Mouse (Mus musculus): ENCODE measurements around the gene Fes.
A peak's percentile ranks its signal among the peaks of the same experiment; 100 is the strongest.

Fes gene

DNA sequence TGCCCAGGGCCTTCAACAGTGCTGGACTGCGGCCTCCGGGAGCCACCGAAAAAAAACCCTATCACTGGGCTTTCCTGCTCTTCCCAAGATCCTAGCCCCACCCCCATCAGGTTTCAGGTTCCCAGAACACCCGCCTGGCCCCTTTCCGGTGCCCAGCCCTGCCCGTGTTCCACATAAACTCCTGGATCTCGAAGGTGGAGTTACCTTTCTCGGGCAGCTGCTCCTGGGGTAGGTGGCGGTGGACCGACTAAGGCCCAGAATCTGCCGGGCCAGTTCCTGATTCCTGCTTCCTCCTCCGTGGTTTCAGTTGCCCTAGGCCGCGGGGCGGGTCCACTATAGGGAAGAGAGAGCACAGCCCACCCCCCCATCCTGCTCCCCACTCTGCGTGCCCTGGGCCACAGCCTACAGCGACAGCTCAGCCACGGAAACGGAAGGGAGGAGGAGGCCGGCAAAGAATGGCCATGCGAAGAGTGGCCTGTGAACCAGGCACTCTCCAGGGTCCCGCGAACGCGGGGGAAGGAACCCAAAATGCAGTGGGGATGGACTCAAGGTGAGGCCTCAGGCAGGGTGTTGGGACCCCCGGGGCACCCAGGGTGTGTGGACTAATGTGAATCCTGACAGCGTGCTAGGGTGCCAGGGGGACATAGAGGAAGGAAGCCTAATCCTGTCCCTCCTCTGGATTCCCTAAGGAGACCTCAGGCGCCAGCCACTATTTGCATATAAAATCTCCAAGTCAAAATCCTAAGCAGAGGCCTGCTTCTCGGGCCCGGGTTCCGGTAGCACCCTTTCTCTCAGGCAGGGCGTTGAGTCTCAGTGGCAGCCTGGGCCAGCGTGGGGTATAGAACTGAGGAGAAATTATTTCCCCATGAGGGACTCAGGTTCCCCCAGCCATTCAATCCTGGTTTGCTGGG is at the start of gene Fes:
TSS of gene Fes (minus strand) at position 314 of the 911 bp plus-strand sequence.
- peak; percentile 48 for DNase-seq (ENCODE audit: low read depth, low spot score)

DNA sequence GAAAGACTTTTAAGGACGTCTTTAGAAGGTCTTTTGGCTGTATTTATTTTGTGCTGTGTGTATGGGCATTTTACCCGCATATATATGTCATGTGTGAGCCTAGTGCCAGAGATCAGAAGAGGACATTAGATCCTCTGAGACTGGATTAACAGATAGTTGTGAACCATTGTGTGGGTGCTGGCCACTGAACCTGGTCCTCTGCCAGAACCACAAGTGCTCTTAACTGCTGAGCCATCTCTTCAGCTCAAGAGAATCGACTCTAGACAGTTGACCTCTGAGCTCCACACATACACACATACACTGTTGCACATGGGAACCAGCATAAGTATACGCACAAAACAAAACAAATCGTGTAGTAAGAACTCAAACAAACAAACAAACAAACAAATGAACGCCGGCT is 48.8 kb upstream of the Fes start:
- no peak for DNase-seq (ENCODE audit: low read depth, low spot score)

DNA sequence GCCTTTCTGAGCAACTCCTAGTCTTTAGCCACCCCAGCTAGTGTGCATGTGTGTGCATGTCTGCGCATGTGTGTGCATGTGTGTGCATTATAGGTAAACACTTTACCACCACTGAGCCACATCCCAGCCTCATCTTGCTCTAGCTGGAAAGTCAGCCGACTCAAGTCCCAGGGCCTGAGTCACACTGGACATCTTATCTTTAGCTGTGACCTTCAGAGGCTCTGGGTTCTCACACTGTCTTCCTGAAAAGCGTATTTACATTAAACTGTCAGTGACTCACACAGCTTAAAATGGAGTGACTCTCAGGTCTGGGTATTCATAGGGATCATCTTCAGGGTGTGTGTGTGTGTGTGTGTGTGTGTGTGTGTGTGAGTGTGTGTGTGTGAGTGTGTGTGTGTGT is 47.8 kb upstream of the Fes start:
- DNase-seq (ENCODE audit: low read depth, low spot score), result no peak

DNA sequence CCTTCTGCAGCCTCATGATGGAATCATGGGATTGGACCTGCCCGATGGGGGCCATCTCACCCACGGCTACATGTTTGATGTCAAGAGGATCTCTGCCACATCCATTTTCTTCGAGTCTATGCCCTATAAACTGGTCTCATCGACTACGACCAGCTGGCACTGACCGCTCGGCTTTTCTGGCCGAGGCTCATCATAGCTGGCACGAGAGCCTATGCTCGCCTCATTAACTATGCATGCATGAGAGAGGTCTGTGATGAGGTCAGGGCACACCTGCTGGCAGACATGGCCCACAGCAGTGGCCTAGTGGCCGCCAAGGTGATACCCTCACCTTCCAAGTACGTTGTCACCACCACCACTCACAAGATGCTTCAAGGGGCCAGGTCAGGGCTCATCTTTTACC is 41.9 kb upstream of the Fes start:
- no peak for DNase-seq (ENCODE audit: low read depth, low spot score)

DNA sequence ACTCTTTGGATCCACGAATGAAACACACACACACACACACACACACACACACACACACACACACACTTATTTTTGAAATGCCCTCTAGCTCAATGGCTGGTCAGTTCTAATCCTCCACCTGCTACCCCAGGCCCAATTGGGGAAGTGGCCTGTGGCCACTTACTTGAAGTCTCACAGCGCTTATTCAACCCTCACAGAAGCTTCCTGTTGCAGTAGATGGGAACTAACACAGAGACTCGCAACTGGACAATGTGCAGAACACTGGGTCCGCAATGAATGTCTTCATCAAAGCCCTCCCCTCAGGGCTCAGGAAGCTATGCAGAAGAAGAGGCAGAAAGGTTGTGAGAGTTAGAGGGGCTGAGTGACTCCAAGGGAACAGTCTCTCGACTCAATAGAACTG is 40.0 kb upstream of the Fes start:
- DNase-seq (ENCODE audit: low read depth, low spot score), result no peak

DNA sequence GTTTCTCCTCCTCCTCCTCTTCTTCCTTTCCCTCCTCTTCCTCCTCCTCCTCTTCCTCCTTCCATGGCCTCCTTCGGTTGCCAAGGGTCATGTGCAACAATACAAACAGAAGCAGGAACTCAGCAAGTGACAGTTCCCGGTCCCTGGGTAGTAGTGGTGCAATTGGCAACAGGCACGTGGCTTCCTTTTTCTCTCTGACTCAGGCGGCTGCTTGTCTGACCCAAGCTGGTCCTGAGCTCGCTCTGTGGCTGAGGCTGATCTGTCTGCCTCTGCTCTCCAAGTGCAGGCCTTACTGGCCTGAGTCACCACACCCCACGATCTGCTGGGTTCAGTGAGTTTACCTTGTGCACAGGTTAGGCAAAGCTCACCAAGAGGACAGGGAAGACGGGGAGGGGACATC is 38.6 kb upstream of the Fes start:
- no peak for DNase-seq (ENCODE audit: low read depth, low spot score)

DNA sequence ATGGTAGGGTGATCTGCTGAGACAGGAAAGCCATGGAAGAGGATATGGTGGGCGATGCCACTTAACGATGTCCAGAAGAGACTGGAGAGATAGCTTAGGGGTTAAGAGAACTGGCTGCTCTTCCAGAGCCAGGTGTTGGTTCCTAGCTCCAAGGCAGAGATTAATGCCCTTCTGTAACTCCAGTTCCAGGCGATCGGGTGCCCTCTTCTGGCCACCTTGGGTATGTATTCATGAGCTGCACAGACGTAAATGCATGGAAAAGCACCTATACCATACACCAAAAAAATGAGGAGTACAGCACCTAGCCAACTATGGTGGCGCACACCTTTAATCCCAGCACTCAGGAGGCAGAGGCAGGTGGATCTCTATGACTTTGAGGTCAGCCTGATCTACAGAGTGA is 37.0 kb upstream of the Fes start:
- no peak for DNase-seq (ENCODE audit: low read depth, low spot score)

DNA sequence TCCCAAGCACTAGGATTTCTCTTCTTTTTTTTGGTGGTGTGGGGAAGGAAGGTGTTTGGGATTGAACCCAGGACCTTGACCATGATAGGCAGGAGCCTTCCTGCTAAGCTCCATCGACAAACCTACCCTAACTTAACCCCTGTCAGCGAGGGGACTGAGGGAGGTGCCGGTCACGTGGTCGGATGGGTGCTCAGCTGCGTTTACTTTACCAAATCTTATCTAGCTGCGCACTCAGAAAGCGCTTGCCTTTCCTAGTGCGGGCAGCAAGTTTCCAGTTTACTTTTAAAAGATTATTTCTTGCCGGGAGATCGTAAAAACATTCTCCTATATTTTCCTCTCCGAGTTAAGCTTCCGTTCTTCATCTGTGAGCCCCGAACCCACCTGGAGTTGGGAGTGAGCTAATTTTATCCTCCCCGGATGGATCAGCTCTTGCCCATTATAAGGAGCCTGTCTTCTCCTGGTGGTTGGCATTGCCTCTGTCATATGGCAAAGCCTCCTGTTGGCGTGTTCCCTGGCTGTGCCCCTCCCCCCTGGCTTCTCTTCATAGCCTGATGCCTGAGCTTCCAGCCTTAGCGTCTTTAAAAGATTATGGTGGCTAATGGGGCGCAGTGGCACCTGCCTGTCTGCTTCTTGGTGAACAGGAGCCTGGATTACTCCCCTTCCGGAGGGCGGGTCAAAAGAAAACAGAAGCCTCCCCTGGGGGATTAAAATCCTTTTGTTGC is 35.2 kb upstream of the Fes start:
- no peak for DNase-seq (ENCODE audit: low read depth, low spot score)

DNA sequence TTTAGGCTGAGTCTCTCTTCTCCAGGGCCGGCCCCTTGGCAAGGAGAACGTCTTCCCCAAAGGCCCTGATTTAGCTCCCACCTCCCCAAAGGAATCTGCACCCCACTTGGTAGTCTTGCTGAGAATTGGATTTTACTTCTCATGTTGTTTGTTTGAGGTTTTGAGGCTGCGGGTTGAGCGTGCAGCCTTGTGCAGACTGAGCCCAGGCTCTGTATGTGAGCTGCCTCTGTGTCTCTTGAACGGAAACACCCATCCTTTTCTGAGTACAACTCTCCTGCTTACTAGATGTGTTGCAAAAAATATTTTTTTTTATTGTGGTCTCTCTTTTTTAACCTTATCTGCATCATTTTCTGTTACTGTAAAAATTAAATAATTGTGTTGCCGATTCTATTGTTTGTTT is 33.8 kb upstream of the Fes start:
- DNase-seq (ENCODE audit: low read depth, low spot score), result no peak

DNA sequence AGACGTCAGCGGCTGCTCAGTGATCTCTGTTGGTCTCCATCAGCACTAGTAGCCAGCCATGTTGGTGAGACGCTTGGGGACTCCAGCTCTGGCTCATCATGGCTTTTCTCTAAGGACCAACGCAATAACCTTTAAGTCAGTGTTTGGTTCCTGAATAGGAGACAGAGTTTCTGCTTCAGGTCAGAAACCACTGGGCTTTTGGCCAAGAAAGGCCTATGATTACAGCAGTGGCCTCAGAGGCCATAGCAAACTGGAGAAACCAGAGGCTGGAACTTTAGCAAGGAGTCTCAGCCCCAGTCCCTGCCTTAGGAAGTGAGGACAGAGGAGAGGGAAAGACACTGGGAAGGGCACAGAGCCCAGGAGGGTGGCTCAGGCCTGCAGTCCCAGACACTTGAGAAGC is 32.8 kb upstream of the Fes start:
- DNase-seq (ENCODE audit: low read depth, low spot score), result no peak

DNA sequence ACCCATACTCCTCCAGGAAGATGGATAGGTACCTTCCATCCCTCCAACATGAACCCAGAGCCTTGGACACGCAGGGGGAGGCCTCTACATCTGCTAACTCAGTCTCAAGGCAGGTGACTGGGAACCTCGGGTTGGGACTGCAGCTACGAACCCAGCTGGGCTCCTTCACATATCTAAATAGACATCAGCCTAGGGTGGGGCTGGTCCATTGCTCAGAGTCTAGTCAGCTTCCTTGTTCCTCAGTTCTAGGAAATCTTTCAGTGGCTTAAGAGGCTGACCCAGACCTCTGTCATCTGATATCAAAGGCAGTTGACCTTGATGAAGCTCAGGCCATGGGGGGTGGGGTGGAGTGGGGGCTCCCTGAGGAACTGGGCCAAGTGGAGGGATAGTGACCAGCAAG is 31.5 kb upstream of the Fes start:
- DNase-seq (ENCODE audit: low read depth, low spot score), result no peak

DNA sequence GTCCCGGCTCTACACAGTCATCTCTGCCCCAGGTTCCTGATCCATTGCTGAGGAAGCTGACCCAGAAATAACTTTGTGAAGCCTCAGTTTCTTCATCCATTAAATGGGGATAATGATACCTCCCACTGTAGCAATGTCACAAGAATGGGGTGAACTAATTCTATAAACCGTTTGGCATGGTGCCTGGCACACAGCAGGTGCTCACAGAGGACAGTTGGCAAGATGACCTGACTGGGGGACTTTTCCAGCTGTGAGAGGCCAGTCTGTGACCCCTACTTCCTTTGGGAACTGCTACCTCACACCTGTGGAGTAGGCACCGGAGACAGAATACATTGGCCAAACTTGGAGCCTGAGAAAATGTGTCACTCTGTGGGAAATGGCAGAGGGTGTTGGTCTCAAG is 30.3 kb upstream of the Fes start:
- DNase-seq (ENCODE audit: low read depth, low spot score), result no peak

DNA sequence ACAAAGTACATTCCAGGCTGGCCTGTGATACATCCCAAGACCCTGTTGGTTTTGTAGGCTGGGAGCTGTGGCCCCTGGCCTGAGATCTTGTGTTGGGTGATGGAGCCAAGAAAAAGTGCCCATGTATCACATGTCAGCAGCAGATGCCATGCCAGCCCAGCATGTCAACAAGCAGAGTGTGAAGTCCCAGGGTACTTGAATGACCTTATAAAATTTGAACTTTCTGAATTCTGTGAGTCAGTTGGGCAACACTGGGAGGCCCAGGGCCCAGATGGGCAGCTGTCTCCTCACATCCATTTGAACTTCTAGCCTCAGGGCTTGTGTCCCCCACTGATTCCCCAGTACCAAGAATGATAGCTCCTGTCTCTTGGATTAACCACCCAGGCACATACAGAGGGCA is 29.9 kb upstream of the Fes start:
- no peak for DNase-seq (ENCODE audit: low read depth, low spot score)

DNA sequence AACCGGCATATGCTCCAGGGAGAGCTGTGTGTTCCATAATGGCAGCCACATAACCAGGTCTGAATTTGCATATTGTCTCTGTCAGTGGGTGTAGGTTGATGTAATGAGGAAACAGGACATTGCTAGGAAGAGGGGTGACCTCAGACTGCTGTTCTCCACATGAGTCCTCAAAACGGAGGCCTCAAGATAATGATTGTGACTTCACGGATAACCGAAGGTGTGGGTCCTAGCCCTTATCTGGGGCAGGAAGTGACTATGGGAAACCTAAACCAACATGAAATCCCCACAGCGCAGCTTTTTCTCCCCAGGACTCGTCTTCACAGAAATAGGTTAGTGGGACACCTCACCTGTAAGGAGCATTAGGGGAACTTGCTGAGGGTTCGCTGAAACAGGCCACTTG is 29.2 kb upstream of the Fes start:
- no peak for DNase-seq (ENCODE audit: low read depth, low spot score)

DNA sequence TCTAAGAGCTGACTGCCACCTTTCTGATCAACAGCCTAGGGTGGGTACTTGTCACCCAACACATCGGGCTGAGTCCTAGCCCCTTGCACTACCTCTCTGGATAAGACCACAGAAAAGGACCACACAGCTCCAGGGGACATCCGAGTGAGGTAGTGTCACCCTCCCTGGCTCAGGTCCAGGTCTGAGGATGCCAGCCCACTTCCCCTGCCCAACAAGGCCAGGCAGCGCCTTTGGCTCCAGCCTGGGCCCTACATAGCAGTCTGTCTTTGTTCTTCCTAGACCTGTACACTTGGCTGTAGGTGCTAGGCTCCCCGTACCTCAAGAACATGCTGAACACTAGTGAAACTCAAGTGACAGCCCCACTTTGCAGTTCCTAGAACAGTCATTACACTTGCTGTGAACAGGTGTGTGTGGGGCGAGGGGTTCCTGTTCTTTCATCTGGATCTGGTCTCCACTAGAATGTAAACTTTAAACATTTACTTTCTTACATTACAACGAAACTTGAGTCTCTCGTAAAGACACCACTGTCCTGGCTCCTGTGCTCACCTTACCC is 26.6 kb upstream of the Fes start:
- DNase-seq (ENCODE audit: low read depth, low spot score), result no peak

DNA sequence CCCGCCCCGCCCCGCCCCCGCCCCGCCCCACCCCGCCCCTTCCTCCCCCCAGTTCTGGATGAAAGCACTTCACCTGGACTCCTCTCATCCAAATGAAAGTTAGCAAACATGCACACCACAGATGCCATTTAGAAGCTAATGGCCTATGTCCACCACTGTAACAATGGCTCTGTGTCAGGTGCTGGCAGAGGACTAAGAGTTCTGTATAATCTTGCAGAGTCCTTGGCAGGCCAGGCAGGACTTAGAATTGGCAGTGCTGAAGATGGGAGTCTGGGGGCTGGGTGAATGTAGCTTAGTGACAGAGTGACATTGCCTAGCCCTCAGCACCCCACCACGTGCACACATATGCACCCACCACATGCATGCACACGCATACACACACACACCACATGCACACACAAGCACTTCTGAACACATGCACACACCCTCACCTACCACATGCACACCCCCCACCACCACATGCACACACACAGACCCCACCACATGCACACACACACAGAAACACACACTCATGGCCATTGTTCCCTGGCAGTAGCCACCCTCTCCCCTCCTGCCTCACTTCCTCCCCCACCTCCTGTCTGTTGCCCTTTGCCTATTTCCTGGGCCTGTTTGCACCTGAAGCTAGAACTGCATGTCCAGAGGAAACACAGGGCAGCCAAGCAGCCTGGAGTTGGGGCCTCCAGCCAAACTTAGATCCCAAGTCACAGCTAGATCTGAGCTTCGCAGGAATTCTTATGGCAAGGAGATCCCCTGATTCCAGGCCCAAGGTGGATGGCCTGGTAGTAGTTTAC is 26.0 kb upstream of the Fes start:
- DNase-seq (ENCODE audit: low read depth, low spot score), result no peak

DNA sequence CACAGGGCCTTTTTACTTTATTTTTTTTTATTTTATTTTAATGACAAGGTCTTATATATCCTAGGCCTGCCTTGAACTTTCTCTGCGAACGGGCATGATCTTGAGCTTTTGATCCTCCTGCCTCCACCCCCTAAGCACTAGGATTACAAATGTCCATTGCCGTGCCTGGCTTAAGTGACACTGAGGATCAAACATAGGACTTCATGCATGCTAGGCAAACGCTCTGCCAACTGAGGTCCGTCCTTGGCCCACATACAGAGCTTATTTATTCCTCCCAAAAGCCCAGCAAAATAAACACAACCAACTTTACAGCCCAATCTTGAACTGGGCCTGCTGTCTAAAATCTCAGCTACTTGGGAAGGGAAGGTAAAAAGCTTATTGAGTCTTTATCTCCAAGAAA is 25.0 kb upstream of the Fes start:
- DNase-seq (ENCODE audit: low read depth, low spot score), result no peak

DNA sequence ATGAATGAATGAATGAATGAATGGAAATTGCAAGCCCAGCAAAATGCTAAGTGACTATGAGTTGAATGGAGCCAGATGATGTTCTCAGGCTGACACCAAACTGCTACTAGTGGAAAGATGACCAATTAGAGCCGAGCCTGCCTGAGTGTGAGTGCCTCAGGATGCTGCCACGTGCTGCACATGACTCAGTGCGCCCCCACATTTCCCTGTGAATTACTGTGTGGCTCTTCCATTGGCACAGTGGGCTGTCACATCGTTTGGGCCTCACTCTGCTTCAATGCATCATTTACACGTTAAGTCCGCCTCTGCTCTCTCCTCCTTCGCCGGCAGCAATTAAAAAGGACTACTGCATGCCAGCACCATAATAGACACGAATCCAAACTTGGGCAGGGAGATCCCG is 24.5 kb upstream of the Fes start:
- no peak for DNase-seq (ENCODE audit: low read depth, low spot score)

DNA sequence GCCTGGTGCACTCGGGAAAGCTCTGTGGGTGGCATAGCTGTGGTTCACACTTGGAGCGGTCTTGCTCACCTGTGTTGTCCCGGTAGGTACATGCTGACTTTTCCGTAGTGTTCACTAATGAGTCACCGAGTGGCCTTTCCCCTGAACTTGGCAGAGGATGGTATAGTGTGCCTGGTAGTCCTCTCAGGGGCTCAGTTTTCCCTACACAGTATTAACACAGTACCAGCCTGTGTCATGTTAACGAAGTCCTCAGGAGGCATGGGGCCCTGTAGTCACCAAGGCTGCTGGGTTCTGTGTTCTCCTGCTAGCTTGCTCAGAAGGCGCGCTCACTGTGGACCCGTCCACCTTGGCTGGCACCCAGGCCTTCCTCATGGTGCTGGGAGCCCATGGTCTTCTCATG is 22.6 kb upstream of the Fes start:
- no peak for DNase-seq (ENCODE audit: low read depth, low spot score)

DNA sequence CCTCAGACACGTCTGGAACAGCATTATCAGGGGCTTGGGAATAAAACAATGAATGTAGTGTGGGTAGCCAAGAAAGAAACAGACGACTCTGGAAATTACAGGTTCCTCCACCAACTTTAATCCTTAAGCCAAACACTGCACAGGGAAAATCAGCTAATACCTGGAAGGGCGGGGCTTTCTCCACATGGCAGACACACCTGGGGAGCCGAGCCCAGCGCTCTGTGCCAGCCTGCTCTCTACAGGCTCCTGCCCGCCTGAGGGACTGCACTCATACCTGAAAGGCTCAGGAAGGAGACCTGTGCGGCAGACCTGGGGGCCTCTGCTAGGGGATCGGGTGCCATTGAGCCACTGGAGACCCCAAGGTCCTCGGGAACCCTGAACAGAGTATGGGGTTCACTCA is 20.0 kb upstream of the Fes start:
- no peak for DNase-seq (ENCODE audit: low read depth, low spot score)

DNA sequence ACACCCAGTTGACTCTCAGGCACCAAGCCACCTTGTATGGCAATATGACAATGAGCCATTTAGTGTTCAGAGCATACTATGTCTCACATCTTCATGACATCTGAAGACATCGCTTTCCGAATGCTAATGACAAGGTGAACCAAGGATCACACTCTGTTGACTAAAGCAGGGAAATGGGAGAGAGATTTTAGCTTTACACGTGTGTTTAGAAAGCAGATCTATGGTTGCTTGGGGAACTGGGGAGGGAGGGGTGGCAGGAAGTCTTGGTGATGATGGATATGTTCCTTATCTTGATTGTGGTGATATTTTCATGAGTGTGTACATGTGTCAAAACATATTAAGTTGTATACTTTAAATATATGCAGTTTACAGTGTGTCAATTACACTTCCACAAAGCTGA is 18.4 kb upstream of the Fes start:
- DNase-seq (ENCODE audit: low read depth, low spot score), result no peak

DNA sequence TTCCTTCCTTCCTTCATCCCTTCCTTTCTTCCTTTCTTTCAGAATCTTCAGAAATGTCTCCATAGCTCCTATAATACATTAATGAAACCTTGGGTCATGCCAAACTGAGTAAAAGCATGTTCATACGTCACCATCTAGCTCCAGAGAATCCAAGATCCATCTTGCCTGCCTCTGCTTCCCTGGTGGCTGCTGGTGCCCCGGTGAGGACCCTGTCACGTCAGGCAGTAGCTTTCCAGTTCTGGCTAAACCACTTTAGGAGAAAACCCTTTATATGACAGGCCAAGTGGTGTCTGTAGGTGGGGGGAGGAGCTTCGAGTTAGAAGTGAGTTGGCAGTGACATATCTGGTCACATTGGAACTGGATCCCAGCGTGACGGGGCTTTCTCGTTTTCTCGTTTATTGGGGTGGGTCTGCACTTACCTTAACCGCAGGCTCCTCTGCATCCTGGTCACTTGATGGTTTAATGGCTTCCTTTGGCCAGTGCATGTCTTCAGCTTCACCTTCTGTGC is 17.5 kb upstream of the Fes start, which contains the start of gene Furin:
TSS of gene Furin (minus strand) at position 249 of the 508 bp plus-strand sequence.
- no peak for DNase-seq (ENCODE audit: low read depth, low spot score)
